Mouse (Mus musculus): ENCODE measurements around the gene Polr3gl.

The Polr3gl gene

GRCm38 (mm10) chr3:96593790-96594560 lies at the start of gene Polr3gl:
Gene Polr3gl (minus strand): TSS chr3:96594181.
- in situ Hi-C loops (cut with MboI, MseI): no loop called here

- in situ Hi-C loops (cut with MboI, MseI): no loop called here
Measured at GRCm38 (mm10) chr3:96639219-96639618, 45.2 kb upstream of the Polr3gl start.

- in situ Hi-C loops (cut with MboI, MseI): no loop called here
Measured at GRCm38 (mm10) chr3:96636448-96636847, 42.5 kb upstream of the Polr3gl start.

GRCm38 (mm10) chr3:96635906-96636305 lies 41.9 kb upstream of the Polr3gl start:
- in situ Hi-C loops (cut with MboI, MseI): no loop called here

- in situ Hi-C loops (cut with MboI, MseI): no loop called here
Measured at GRCm38 (mm10) chr3:96634928-96635879, 41.2 kb upstream of the Polr3gl start, which contains the start of the genes Pex11b and Gm42957. Gene Pex11b (plus strand): TSS chr3:96635376. Gene Gm42957 (plus strand): TSS chr3:96635474.

GRCm38 (mm10) chr3:96634015-96634414 lies 40.0 kb upstream of the Polr3gl start:
- in situ Hi-C loops (cut with MboI, MseI): no loop called here

GRCm38 (mm10) chr3:96632058-96632457 lies 38.1 kb upstream of the Polr3gl start:
- in situ Hi-C loops (cut with MboI, MseI): no loop called here

GRCm38 (mm10) chr3:96629729-96630600 lies 36.0 kb upstream of the Polr3gl start, which contains the start of gene Rbm8a:
Gene Rbm8a (plus strand): TSS chr3:96629933.
- in situ Hi-C loops (cut with MboI, MseI): no loop called here

- in situ Hi-C loops (cut with MboI, MseI): loop anchor here (5.0 kb wide), 1 partner anchor 81 kb away; no protein-coding TSS in a partner anchor
Measured at GRCm38 (mm10) chr3:96623201-96623600, 29.2 kb upstream of the Polr3gl start.

- in situ Hi-C loops (cut with MboI, MseI): no loop called here
Measured at GRCm38 (mm10) chr3:96617941-96618340, 24.0 kb upstream of the Polr3gl start.

- in situ Hi-C loops (cut with MboI, MseI): loop anchor here (10.0 kb wide), 1 partner anchor 612 kb away; the partner anchor contains the start of gene Plekho1
Measured at GRCm38 (mm10) chr3:96606618-96607017, 12.6 kb upstream of the Polr3gl start.

- in situ Hi-C loops (cut with MboI, MseI): loop anchor here (10.0 kb wide), 1 partner anchor 611 kb away; the partner anchor contains the start of gene Plekho1
Measured at GRCm38 (mm10) chr3:96606007-96606406, 12.0 kb upstream of the Polr3gl start.

- in situ Hi-C loops (cut with MboI, MseI): loop anchor here (10.0 kb wide), 1 partner anchor 609 kb away; the partner anchor contains the start of gene Plekho1
Measured at GRCm38 (mm10) chr3:96603311-96603710, 9.3 kb upstream of the Polr3gl start.

- in situ Hi-C loops (cut with MboI, MseI): loop anchor here (10.0 kb wide), 1 partner anchor 608 kb away; the partner anchor contains the start of gene Plekho1
Measured at GRCm38 (mm10) chr3:96602704-96603084, 8.7 kb upstream of the Polr3gl start.

- in situ Hi-C loops (cut with MboI, MseI): loop anchor here (10.0 kb wide), 1 partner anchor 607 kb away; the partner anchor contains the start of gene Plekho1
Measured at GRCm38 (mm10) chr3:96601941-96602703, 8.1 kb upstream of the Polr3gl start.

- in situ Hi-C loops (cut with MboI, MseI): loop anchor here (10.0 kb wide), 1 partner anchor 607 kb away; the partner anchor contains the start of gene Plekho1
Measured at GRCm38 (mm10) chr3:96601251-96601787, 7.3 kb upstream of the Polr3gl start.

- in situ Hi-C loops (cut with MboI, MseI): loop anchor here (10.0 kb wide), 1 partner anchor 606 kb away; the partner anchor contains the start of gene Plekho1
Measured at GRCm38 (mm10) chr3:96600639-96601250, 6.8 kb upstream of the Polr3gl start, which contains the start of gene Lix1l. Gene Lix1l (plus strand): TSS chr3:96601149.

GRCm38 (mm10) chr3:96599411-96599810 lies 5.4 kb upstream of the Polr3gl start:
- in situ Hi-C loops (cut with MboI, MseI): no loop called here

- in situ Hi-C loops (cut with MboI, MseI): no loop called here
Measured at GRCm38 (mm10) chr3:96599069-96599393, 5.0 kb upstream of the Polr3gl start.

Data from regulatory T cell (primary cell).